Mouse (Mus musculus): ENCODE data around the gene Asxl2. TPM values are rescaled to one million over a fixed set of nuclear protein-coding genes. Genes with fewer than 3 reads are reported as not detected.
"Not testable (repeated sequence)": the region's sequence is repeated elsewhere in the genome, so short reads cannot be mapped to it uniquely, and the experiment has no call there.

Gene Asxl2
- polyA plus RNA-seq, 1 experiment from 2014 or later: 14.0 TPM

DNA sequence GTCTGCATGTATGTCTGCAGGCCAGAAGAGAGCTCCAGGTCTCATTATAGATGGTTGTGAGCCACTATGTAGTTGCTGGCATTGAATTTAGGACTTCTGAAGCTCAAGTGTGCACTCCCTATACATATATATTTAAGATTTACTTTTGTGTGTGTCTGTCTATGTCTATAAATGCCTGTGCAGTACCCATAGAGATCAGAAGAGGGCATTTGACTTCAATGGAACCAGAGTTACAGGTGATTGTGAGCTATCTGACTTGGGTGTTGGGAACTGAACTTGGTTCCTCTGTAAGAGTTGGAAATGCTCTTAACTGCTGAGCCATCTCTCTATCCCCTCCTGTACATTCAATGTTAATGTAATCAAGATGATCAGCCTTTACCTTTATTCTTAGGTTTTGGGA lies 4.3 kb downstream of the Asxl2 start:
- Histone ChIP-seq H3K4me1 (no peaks in the 10 kb centered on the region), H3K36me3 (peaks cover 24% of the 10 kb centered on the region), H3K9me3 (replicated peaks) (no peaks in the 10 kb centered on the region; the same call in 1 of the 2 replicates)

DNA sequence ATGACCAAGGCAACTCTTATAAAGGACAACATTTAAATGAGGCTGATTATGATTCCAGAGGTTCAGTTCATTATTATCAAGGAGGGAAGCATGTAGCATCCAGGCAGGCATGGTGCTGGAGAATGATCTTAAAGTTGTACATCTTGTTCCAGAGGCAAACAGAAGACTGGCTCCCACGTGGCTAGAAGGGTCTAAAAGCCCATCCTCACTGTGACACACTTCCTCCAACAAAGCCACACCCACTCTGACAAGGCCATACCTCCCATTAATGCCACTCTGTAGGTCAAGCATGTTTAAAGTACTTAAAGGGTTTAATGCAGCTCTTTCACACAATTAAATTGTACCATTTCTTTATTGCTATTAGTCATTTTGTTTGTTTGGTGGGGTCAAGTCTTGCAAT lies 7.1 kb downstream of the Asxl2 start:
- H3K9me3 ChIP-seq (replicated peaks): no peaks in the 10 kb centered on the region; the same call in 1 of the 2 replicates
- H3K4me3 ChIP-seq: no peak overlapping the region
- H3K4me1 ChIP-seq: no peaks in the 10 kb centered on the region
- 50% methylated on average over 1 of the region's 1 CpGs for WGBS
- no peak overlapping the region for H3K27ac ChIP-seq (replicated peaks)
- H3K36me3 ChIP-seq: peaks cover 32% of the 10 kb centered on the region
- no peak for DNase-seq (ENCODE audit: low spot score)
- no peaks in the 10 kb centered on the region for H3K27me3 ChIP-seq (ENCODE audit: low read depth, poor library complexity, severe bottlenecking)

More for the DNA sequence above, 4.3 kb downstream of the Asxl2 start:
- H3K27me3 ChIP-seq (ENCODE audit: low read depth, poor library complexity, severe bottlenecking): no peaks in the 10 kb centered on the region
- H3K4me3 ChIP-seq: no peak overlapping the region
- DNase-seq (ENCODE audit: low spot score): no peak
- H3K27ac ChIP-seq (replicated peaks): no peak overlapping the region

DNA sequence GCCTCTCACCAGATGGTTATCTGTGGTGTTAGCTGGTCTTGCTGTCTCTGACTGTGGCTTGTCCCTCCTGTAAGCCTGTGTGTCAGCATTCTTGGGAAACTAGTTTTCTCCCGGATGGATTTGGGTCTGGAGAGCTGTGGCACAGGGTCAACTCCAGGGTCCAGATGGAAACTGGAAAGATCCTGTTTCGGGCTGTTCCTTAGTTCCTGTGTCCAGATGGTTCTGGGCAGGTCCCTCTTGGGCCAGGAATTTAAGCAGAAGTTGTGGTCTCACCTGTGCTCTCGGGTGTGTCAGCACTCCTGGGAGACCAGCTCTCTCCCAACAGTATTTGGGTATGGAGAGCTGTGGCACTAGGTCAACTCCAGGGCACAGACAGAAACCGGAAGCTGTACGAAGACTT lies 9.8 kb downstream of the Asxl2 start:
- Histone ChIP-seq H3K4me3 (no peak overlapping the region), H3K27me3 (ENCODE audit: low read depth, poor library complexity, severe bottlenecking) (no peaks in the 10 kb centered on the region), H3K4me1 (no peaks in the 10 kb centered on the region), H3K27ac (replicated peaks) (no peak overlapping the region), H3K9me3 (replicated peaks) (no peaks in the 10 kb centered on the region; the same call in 1 of the 2 replicates), H3K36me3 (peaks cover 33% of the 10 kb centered on the region)
- no peak for DNase-seq (ENCODE audit: low spot score)
- WGBS: 94% methylated on average over 5 of the region's 5 CpGs

GRCm38 (mm10) chr12:3437815-3438214 lies 11.2 kb downstream of the Asxl2 start:
- 95% methylated on average over 1 of the region's 1 CpGs for WGBS
- H3K4me3 ChIP-seq: no peak overlapping the region
- no peak for DNase-seq (ENCODE audit: low spot score)
- H3K4me1 ChIP-seq: no peaks in the 10 kb centered on the region
- H3K27ac ChIP-seq (replicated peaks): no peak overlapping the region
- peaks cover 30% of the 10 kb centered on the region for H3K36me3 ChIP-seq
- H3K9me3 ChIP-seq (replicated peaks): no peaks in the 10 kb centered on the region; the same call in 1 of the 2 replicates
- H3K27me3 ChIP-seq (ENCODE audit: low read depth, poor library complexity, severe bottlenecking): no peaks in the 10 kb centered on the region

DNA sequence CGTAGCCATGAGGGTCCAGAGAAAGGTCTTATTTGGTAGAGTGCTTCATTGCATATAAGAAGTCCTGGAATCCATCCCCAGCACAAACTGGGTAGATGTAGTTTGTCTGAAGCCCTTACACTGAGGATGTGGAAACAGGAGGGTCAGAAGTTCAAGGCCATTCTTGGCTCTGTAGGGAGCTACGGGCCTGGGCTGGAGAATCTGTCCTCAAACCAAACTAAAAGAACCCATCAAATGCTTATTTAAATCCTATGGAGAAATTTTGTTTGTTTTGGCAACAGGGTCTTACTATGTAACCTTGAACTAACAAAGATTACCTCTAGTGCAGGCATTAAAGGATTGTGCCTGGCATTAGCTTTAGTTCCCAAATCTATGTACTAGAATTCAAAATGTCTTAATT lies 14.3 kb downstream of the Asxl2 start:
- H3K27me3 ChIP-seq (ENCODE audit: low read depth, poor library complexity, severe bottlenecking): no peaks in the 10 kb centered on the region
- WGBS: 92% methylated on average over 2 of the region's 2 CpGs
- no peaks in the 10 kb centered on the region; the same call in 1 of the 2 replicates for H3K9me3 ChIP-seq (replicated peaks)
- H3K27ac ChIP-seq (replicated peaks): no peak overlapping the region
- DNase-seq (ENCODE audit: low spot score): no peak
- H3K36me3 ChIP-seq: peaks cover 28% of the 10 kb centered on the region
- H3K4me1 ChIP-seq: no peaks in the 10 kb centered on the region
- no peak overlapping the region for H3K4me3 ChIP-seq

DNA sequence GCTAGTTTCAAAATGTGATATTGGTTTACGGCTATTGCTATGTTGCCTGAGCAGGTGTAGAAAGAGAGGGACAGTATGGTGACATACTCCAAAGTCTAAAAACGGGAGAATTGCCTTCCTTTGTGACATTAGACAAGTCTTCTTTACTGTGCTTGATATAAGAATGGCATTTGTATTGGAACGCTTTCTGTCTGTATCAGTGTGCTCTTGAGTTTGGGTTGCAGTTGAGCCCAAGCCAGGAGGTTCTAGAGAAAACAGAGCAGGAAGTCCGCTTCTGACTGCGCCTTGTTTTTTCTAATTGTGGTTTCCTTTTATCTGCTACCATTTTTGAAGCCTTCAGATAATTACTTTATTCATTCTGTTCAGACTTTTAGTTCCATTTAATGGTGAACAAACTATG lies 14.7 kb downstream of the Asxl2 start:
- Histone ChIP-seq H3K4me1 (no peaks in the 10 kb centered on the region), H3K27ac (replicated peaks) (no peak overlapping the region), H3K27me3 (ENCODE audit: low read depth, poor library complexity, severe bottlenecking) (no peaks in the 10 kb centered on the region), H3K4me3 (no peak overlapping the region), H3K36me3 (peaks cover 28% of the 10 kb centered on the region), H3K9me3 (replicated peaks) (no peaks in the 10 kb centered on the region; the same call in 1 of the 2 replicates)
- DNase-seq (ENCODE audit: low spot score): no peak
- 91% methylated on average over 5 of the region's 5 CpGs for WGBS

DNA sequence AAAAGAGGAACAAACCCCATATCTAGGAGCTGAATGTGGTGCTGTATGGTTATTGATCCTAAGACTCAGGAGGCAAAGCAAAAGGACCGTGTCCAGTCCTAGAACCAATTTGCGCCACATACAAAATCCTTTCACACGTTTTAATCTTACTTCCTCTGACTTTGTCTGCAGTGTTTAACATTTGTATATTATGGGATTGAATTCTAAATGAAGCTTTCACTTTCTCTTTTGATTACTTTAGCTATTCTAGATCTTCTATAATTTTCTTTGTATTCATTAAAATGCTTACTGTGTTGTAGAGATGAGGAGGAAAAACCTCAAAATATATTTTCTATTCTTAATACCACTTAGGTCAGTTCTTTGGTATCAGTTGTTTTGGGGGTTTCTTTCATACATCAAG lies 26.9 kb downstream of the Asxl2 start:
- 92% methylated on average over 3 of the region's 3 CpGs for WGBS
- Histone ChIP-seq H3K4me3 (no peak overlapping the region), H3K27ac (replicated peaks) (no peak overlapping the region), H3K36me3 (peaks cover 48% of the 10 kb centered on the region), H3K27me3 (ENCODE audit: low read depth, poor library complexity, severe bottlenecking) (no peaks in the 10 kb centered on the region), H3K9me3 (replicated peaks) (no peaks in the 10 kb centered on the region), H3K4me1 (no peaks in the 10 kb centered on the region)
- DNase-seq (ENCODE audit: low spot score): no peak

DNA sequence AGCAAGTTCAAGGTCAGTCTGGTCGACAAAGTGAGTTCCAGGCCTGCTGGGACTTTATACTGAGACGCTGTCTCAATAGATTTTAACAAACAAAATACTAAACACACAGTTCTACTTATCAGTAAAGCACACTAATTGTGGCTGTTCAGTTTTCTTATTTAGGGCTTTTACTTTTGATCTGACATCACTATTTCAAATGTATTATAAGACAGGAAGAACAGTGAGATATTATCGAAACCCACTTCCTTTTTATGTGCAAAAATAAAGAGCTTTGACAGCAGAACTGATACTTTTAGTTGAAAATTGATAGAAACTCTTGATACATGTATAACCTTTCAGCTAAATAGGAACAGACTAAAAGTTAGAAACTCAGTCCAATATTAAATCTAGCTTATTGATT lies 36.4 kb downstream of the Asxl2 start:
- 96% methylated on average over 3 of the region's 3 CpGs for WGBS
- Histone ChIP-seq H3K27ac (replicated peaks) (no peak overlapping the region), H3K9me3 (replicated peaks) (no peaks in the 10 kb centered on the region), H3K4me1 (no peaks in the 10 kb centered on the region), H3K4me3 (no peak overlapping the region), H3K27me3 (ENCODE audit: low read depth, poor library complexity, severe bottlenecking) (no peaks in the 10 kb centered on the region), H3K36me3 (peaks cover 51% of the 10 kb centered on the region)
- DNase-seq (ENCODE audit: low spot score): no peak

GRCm38 (mm10) chr12:3499662-3500061 lies 73.0 kb downstream of the Asxl2 start:
- no peaks in the 10 kb centered on the region for H3K4me1 ChIP-seq
- H3K9me3 ChIP-seq (replicated peaks): no peaks in the 10 kb centered on the region
- 90% methylated on average over 4 of the region's 4 CpGs for WGBS
- no peak for DNase-seq (ENCODE audit: low spot score)
- no peak overlapping the region for H3K4me3 ChIP-seq
- no peak overlapping the region for H3K27ac ChIP-seq (replicated peaks)
- peaks cover 79% of the 10 kb centered on the region for H3K36me3 ChIP-seq
- no peaks in the 10 kb centered on the region for H3K27me3 ChIP-seq (ENCODE audit: low read depth, poor library complexity, severe bottlenecking)

DNA sequence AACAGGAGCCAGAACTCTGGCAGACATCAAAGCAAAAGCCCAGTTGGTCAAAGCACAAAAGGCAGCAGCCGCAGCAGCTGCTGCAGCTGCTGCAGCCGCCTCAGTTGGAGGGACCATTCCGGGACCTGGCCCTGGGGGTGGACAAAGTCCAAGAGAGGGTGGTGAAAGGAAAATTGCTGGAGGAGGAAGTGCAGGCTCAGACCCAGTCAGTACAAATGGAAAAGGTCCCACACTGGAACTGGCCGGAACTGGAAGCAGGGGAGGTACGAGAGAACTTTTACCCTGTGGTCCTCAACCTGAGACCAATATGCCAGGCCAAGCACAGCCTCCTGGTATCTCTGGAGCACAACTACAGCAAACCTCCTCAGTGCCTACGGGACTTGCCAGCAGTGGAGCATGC lies 73.4 kb downstream of the Asxl2 start:
- Histone ChIP-seq H3K27me3 (ENCODE audit: low read depth, poor library complexity, severe bottlenecking) (no peaks in the 10 kb centered on the region), H3K9me3 (replicated peaks) (no peaks in the 10 kb centered on the region), H3K36me3 (peaks cover 75% of the 10 kb centered on the region), H3K4me3 (no peak overlapping the region), H3K27ac (replicated peaks) (no peak overlapping the region), H3K4me1 (no peaks in the 10 kb centered on the region)
- WGBS: 95% methylated on average over 6 of the region's 6 CpGs
- no peak for DNase-seq (ENCODE audit: low spot score)

- Histone ChIP-seq H3K36me3 (no peaks in the 10 kb centered on the region), H3K27me3 (ENCODE audit: low read depth, poor library complexity, severe bottlenecking) (no peaks in the 10 kb centered on the region), H3K4me3 (no peak overlapping the region), H3K27ac (replicated peaks) (no peak overlapping the region), H3K4me1 (no peaks in the 10 kb centered on the region), H3K9me3 (replicated peaks) (no peaks in the 10 kb centered on the region)
- DNase-seq (ENCODE audit: low spot score): no peak
- 72% methylated on average over 4 of the region's 4 CpGs for WGBS
Observed at GRCm38 (mm10) chr12:3518665-3519297, 92.1 kb downstream of the Asxl2 start.

DNA sequence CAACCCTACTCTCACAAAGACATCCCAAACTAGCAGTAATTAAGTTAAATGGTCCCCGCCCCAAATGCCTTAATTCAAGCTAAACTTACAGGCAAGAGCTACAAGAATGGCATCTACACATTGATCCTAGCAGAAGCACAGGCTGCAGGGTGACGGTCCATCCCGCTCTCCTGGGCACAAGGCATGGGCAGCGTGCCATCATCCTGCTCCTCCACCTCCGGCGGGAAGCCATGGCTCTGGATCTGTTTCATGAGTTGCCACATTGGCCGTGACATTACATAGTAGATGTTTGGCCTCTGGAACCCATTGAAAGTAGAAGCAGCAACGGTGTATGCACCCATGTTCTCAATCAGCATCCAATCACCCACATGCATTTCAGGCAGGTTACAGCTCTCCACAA lies 95.1 kb downstream of the Asxl2 start:
- H3K27ac ChIP-seq (replicated peaks); H3K4me1 ChIP-seq; H3K36me3 ChIP-seq; H3K9me3 ChIP-seq (replicated peaks); DNase-seq (ENCODE audit: low spot score); H3K27me3 ChIP-seq (ENCODE audit: low read depth, poor library complexity, severe bottlenecking); H3K4me3 ChIP-seq: not testable (repeated sequence)
- WGBS: 97% methylated on average over 8 of the region's 8 CpGs

DNA sequence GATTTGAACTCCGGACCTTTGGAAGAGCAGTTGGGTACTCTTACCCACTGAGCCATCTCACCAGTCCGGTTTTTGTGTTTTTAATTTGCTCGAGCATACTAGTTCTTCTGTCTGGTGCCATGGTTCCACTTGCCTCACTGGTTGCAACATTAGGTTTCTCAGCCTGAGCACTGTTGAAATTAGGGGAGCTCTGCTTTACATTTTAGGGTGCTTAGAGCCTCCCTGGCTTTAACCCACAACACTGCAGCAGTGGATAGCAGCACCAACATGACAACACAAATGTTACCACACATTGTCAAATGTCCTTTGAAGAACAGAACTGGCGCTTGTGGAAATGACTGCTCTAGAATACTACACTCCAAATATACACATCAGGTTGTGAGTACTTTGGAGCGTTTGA lies 98.9 kb downstream of the Asxl2 start:
- H3K9me3 ChIP-seq (replicated peaks): no peaks in the 10 kb centered on the region
- no peak overlapping the region for H3K4me3 ChIP-seq
- no peaks in the 10 kb centered on the region for H3K4me1 ChIP-seq
- WGBS: 91% methylated on average over 5 of the region's 5 CpGs
- no peak overlapping the region for H3K27ac ChIP-seq (replicated peaks)
- H3K36me3 ChIP-seq: no peaks in the 10 kb centered on the region
- no peak for DNase-seq (ENCODE audit: low spot score)
- no peaks in the 10 kb centered on the region for H3K27me3 ChIP-seq (ENCODE audit: low read depth, poor library complexity, severe bottlenecking)

DNA sequence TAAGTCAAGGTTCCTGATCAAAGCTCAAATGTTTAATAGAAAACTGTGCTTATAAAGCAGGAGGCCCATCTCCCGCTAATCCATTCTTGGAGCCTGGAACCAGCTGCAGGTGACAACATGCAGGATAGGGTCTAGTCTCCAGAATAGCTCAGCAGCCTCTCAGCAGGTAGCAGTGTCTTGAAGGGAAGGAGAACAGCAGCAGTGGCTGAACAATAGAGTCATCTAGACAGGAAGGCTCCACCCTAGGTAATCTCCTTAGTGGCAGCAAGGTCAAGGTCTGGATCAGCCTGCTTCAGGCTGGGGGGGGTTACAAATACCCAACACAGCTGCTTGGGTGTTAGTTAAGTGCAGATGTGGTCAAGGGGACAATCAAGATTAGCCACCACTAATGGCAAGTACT lies 108.8 kb downstream of the Asxl2 start:
- not testable (repeated sequence) for DNase-seq (ENCODE audit: low spot score); H3K27ac ChIP-seq (replicated peaks); H3K36me3 ChIP-seq; H3K27me3 ChIP-seq (ENCODE audit: low read depth, poor library complexity, severe bottlenecking); H3K4me3 ChIP-seq; H3K4me1 ChIP-seq
- WGBS: 89% methylated on average over 1 of the region's 1 CpGs
- peaks cover 20% of the 10 kb centered on the region for H3K9me3 ChIP-seq (replicated peaks)
